Mouse (Mus musculus): ENCODE measurements around the gene Tmem63c. TPM values are rescaled to one million over a fixed set of nuclear protein-coding genes. Genes with fewer than 3 reads are reported as not detected.

Tmem63c gene
- polyA plus RNA-seq, 1 experiment: 39.0 TPM

DNA sequence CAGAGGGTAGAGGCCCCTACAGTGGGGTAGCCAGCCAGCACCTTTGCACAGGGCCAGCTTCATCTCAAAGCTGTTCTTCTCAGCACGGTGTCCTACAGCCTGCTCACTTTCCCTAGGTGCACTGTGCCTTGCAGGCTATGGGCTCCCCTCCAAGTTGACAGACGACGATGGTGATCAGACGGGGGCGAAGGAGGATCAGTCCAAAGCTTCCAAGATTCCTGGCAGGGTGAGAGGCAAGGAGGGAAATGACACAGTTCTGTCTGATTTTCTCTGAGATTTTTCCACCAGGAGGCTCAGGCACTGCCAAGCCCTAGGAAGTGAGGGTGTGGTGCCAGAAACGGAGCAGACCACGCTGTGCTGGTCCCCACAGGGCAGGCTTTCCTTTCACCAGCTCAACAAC is 19.7 kb downstream of the Tmem63c start:
- Histone ChIP-seq H3K4me3 (ENCODE audit: insufficient read depth, low read length) (no peak overlapping the region), H3K4me1 (ENCODE audit: control insufficient read depth, insufficient read depth, low read length) (peaks cover 23% of the 10 kb centered on the region), H3K27ac (ENCODE audit: insufficient read depth, low read length) (no peak overlapping the region)
- no peak for TF ChIP-seq POLR2A (IDR thresholded peaks at IDR 0.05; ENCODE audit: extremely low read depth, insufficient read depth, low read length)
- no peak for TF ChIP-seq CTCF (IDR thresholded peaks at IDR 0.05; ENCODE audit: extremely low read depth, insufficient read depth, low read length)

DNA sequence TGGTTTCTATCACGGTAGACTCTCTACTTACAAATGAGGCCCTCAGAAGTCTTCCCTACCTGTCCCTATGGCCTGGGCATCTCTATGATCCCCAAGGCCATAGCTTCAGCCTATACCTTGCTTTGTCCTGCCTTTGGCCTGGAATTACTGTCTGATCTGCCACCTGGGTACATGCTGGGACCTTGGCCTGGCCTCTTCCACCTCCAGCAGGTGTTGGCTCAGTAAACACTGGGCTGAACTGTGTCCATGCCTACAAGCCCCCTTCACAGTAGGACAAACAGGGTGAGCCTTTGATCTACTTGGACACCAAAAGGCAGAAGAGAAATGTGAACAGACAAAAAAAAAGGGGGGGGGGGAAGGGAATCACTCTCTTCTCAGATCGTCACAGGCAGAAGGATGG is 21.3 kb downstream of the Tmem63c start:
- peaks cover 23% of the 10 kb centered on the region for H3K4me1 ChIP-seq (ENCODE audit: control insufficient read depth, insufficient read depth, low read length)
- TF ChIP-seq CTCF (IDR thresholded peaks at IDR 0.05; ENCODE audit: extremely low read depth, insufficient read depth, low read length): no peak
- no peak for TF ChIP-seq POLR2A (IDR thresholded peaks at IDR 0.05; ENCODE audit: extremely low read depth, insufficient read depth, low read length)
- no peak overlapping the region for H3K4me3 ChIP-seq (ENCODE audit: insufficient read depth, low read length)
- H3K27ac ChIP-seq (ENCODE audit: insufficient read depth, low read length): no peak overlapping the region

DNA sequence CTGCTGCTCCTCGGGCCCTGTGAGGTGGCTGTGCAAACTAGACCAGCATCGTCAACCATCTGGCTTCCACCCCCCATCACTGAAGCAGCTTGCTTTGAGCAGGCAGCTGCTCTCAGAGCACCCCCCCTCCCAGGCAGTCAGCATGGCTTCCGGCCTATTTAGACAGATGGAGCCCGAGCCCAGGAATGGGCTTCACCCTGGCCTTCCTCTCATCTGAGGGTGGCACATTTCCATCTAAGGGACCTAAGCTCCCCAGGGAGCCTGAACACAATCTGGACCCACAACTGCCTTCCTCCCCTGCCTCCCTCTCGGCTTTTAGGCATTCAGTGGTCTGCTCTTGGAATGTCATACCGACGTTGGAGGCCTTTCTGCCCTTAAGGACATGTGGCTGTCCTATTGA is 22.1 kb downstream of the Tmem63c start:
- H3K27ac ChIP-seq (ENCODE audit: insufficient read depth, low read length): peak overlapping the region; percentile 73
- no peak for TF ChIP-seq CTCF (IDR thresholded peaks at IDR 0.05; ENCODE audit: extremely low read depth, insufficient read depth, low read length)
- TF ChIP-seq POLR2A (IDR thresholded peaks at IDR 0.05; ENCODE audit: extremely low read depth, insufficient read depth, low read length): no peak
- no peak overlapping the region for H3K4me3 ChIP-seq (ENCODE audit: insufficient read depth, low read length)
- H3K4me1 ChIP-seq (ENCODE audit: control insufficient read depth, insufficient read depth, low read length): peaks cover 23% of the 10 kb centered on the region

DNA sequence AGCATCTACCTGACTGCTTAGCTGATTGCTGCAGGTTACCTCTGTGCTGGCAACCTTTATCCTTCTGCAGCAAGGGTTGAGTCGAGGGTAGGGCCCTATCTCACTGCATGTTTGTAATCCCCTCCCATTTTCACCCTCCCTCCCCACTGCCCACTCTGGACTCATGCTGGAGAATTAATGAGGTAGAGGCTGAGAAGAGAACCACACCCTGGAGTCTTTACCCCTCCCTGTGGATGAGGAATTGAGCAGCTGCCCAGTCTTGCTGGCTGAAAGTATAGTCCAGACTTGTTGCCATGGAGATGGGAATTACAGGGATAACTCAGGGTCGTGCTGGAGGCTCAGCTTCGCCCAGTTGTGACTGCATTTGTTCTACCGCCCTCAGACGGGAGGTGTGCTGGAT is 23.6 kb downstream of the Tmem63c start:
- H3K27ac ChIP-seq (ENCODE audit: insufficient read depth, low read length): peak overlapping the region; percentile 73; the same call in 1 of the 2 replicates
- no peak overlapping the region for H3K4me3 ChIP-seq (ENCODE audit: insufficient read depth, low read length)
- TF ChIP-seq CTCF (IDR thresholded peaks at IDR 0.05; ENCODE audit: extremely low read depth, insufficient read depth, low read length) (no peak), POLR2A (IDR thresholded peaks at IDR 0.05; ENCODE audit: extremely low read depth, insufficient read depth, low read length) (no peak; the same call in 1 of the 2 replicates)
- peaks cover 25% of the 10 kb centered on the region for H3K4me1 ChIP-seq (ENCODE audit: control insufficient read depth, insufficient read depth, low read length)

DNA sequence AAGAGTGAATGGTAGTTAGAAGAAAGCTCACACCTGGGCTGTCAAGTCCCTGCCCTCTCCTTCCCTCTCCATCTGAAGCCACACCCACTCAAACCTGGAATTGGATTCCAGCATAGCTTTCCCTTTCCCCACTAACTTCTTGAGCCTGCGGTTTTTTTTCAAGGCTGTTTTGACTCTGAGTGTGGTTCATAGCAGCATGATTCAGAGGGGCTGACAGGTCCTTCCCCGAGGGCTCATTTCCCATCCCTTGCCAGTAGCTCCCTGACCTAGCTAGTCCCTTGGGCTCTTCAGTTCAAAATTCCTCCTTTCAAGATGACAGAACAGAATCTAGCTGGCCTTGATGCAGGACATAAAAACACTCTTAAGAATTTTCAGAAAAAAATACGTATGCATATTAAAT is 26.4 kb downstream of the Tmem63c start:
- H3K27ac ChIP-seq (ENCODE audit: insufficient read depth, low read length): no peak overlapping the region
- H3K4me3 ChIP-seq (ENCODE audit: insufficient read depth, low read length): no peak overlapping the region
- no peak for TF ChIP-seq POLR2A (IDR thresholded peaks at IDR 0.05; ENCODE audit: extremely low read depth, insufficient read depth, low read length)
- TF ChIP-seq CTCF (IDR thresholded peaks at IDR 0.05; ENCODE audit: extremely low read depth, insufficient read depth, low read length): no peak
- H3K4me1 ChIP-seq (ENCODE audit: control insufficient read depth, insufficient read depth, low read length): peaks cover 22% of the 10 kb centered on the region

DNA sequence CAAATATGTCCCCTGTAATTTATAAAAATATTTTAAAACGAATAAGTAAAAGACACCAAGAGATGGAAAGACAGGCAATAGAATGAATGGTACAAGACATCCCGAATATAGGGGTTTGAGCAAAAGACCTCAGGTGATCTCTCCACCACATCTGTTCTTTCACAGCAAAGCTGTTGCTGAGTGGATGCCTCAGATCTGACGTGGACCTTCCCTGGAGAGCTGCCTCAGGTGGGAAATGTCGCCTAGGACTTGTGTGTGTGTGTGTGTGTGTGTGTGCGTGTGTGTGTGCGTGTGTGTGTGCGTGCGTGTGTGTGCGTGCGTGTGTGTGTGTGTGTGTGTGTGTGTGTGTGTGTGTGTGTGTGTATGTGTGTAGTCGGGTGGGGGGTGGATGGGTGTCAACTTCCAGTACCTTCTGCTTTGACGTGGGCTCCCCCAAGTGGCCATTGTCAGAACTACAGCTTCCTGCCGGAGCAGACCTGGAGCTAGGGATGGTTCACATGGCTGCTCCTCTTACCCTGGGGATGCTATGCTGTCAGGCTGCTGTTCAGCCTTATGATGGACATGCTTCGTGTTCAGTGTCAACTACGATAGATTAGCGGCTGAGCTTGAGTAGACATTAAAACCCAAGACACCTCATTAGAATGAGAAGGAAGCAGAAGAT is 31.7 kb downstream of the Tmem63c start:
- TF ChIP-seq POLR2A (IDR thresholded peaks at IDR 0.05; ENCODE audit: extremely low read depth, insufficient read depth, low read length) (no peak), CTCF (IDR thresholded peaks at IDR 0.05; ENCODE audit: extremely low read depth, insufficient read depth, low read length) (peak; percentile 95)
- Histone ChIP-seq H3K27ac (ENCODE audit: insufficient read depth, low read length) (no peak overlapping the region), H3K4me1 (ENCODE audit: control insufficient read depth, insufficient read depth, low read length) (peaks cover 5% of the 10 kb centered on the region), H3K4me3 (ENCODE audit: insufficient read depth, low read length) (no peak overlapping the region)

GRCm38 (mm10) chr12:87054873-87055272 is 33.7 kb downstream of the Tmem63c start:
- Histone ChIP-seq H3K4me1 (ENCODE audit: control insufficient read depth, insufficient read depth, low read length) (peaks cover 3% of the 10 kb centered on the region; the same call in 1 of the 2 replicates), H3K27ac (ENCODE audit: insufficient read depth, low read length) (no peak overlapping the region), H3K4me3 (ENCODE audit: insufficient read depth, low read length) (no peak overlapping the region)
- no peak for TF ChIP-seq POLR2A (IDR thresholded peaks at IDR 0.05; ENCODE audit: extremely low read depth, insufficient read depth, low read length)

DNA sequence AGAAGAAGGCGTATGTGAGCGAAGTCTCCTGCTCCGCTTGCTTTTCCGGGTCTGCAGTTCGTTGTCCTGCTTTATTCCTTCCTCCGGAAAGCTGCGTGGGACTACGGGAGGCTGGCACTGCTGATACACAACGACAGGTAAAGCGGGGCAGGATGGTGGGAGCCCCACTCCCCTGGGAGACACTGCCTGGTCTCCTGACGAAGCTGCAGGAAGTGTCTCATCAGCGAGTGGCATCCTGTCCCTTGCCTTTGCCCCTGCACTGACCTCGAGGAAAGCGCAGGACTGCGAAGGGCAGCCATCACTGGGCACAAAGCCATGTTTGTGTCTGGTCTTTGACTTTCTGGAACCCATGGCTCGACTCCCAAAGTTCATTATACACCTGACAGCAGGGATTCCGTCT is 35.9 kb downstream of the Tmem63c start:
- H3K4me1 ChIP-seq (ENCODE audit: control insufficient read depth, insufficient read depth, low read length): peaks cover under 1% of the 10 kb centered on the region; the same call in 1 of the 2 replicates

DNA sequence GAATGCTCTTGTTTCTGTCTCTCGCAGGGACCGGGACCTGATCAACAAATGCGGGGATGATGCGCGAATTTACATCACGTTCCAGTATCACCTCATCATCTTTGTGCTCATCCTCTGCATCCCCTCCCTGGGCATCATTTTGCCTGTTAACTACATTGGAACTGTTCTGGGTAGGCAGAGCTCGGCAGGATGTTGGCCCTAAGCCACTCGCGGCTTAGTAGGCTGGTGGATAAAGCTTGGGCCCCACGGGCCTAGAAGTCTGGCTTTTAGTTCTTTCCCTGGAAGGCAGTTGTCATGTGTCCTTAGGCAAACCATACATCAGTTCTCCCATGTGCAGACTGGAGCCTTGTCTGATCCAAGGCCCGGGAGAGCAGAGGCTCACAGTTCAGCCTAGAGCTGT is 44.3 kb downstream of the Tmem63c start:
- H3K27ac ChIP-seq (ENCODE audit: insufficient read depth, low read length): no peak overlapping the region
- no peak overlapping the region for H3K4me3 ChIP-seq (ENCODE audit: insufficient read depth, low read length)
- H3K4me1 ChIP-seq (ENCODE audit: control insufficient read depth, insufficient read depth, low read length): 0 out of 2 replicates have a peak, but pooled peaks cover 2% of the 10 kb centered on the region
- no peak for TF ChIP-seq POLR2A (IDR thresholded peaks at IDR 0.05; ENCODE audit: extremely low read depth, insufficient read depth, low read length)
- TF ChIP-seq CTCF (IDR thresholded peaks at IDR 0.05; ENCODE audit: extremely low read depth, insufficient read depth, low read length): no peak

More for the DNA sequence above, 35.9 kb downstream of the Tmem63c start:
- no peak overlapping the region for H3K4me3 ChIP-seq (ENCODE audit: insufficient read depth, low read length)
- H3K27ac ChIP-seq (ENCODE audit: insufficient read depth, low read length): no peak overlapping the region
- TF ChIP-seq POLR2A (IDR thresholded peaks at IDR 0.05; ENCODE audit: extremely low read depth, insufficient read depth, low read length) (no peak), CTCF (IDR thresholded peaks at IDR 0.05; ENCODE audit: extremely low read depth, insufficient read depth, low read length) (no peak)

DNA sequence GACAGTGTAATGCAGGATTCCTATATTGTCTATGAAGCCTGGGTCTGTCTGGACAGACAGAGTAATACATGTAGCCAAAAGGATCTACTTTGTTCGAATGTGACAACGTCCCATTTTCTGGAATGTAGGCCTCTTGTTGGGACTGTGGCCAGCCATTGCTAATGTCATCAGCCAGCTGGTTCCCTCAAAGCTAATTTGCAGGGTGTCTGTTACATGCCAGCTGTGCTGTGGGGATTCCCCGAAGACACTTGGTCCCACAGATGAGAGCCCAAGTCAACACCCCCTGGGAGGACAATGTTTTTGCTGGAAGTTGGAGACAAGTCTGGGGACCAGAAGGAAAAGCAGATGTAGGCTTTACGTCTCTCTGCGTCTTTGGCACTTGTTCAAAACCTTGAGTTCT is 45.3 kb downstream of the Tmem63c start:
- TF ChIP-seq CTCF (IDR thresholded peaks at IDR 0.05; ENCODE audit: extremely low read depth, insufficient read depth, low read length): no peak
- TF ChIP-seq POLR2A (IDR thresholded peaks at IDR 0.05; ENCODE audit: extremely low read depth, insufficient read depth, low read length): no peak
- H3K4me1 ChIP-seq (ENCODE audit: control insufficient read depth, insufficient read depth, low read length): 0 out of 2 replicates have a peak, but pooled peaks cover 2% of the 10 kb centered on the region
- H3K27ac ChIP-seq (ENCODE audit: insufficient read depth, low read length): no peak overlapping the region

More for the DNA sequence above, 45.3 kb downstream of the Tmem63c start:
- H3K4me3 ChIP-seq (ENCODE audit: insufficient read depth, low read length): no peak overlapping the region
